Mouse (Mus musculus): ENCODE results near the gene Acvr1b.

The Acvr1b gene

DNA sequence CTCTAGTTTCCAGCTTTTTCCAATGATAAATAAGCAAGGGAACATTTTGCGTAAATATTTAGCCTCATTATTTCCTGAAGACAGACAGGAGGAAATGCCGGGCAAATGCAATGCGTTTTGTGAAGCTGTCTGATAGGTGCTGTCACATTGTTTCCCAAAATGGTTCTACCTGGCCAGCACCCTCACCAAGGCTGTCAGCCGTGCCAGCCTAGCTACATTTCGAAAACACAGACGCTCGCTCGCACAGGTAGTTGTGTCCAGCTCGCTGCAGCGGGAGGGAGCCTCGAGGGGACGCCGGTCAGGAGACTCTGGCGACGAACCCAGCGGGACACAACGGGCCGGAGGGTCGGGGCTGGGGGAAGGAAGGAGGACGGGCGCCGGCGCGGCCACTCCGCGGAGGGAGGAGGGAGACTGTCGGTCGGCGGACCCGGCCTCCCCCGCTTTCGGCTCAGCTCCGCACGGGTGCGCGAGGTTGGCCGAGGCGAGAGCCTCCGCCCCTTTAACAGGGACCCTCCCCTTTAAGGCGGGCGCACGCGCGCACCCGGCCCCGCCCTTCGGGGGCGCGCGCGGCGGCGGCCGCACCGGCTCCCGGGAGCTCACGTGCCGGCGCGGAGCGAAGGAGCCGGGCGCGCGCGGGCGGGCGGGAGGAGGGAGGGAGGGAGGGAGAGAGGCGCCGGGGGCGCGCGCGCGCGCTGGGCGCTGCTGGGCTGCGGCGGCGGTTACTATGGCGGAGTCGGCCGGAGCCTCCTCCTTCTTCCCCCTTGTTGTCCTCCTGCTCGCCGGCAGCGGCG, at the start of gene Acvr1b:
Gene Acvr1b, plus strand, starts transcription at position 647 of the 791 bp plus-strand sequence.
- DNase-seq: peak; percentile 92 to 94

DNA sequence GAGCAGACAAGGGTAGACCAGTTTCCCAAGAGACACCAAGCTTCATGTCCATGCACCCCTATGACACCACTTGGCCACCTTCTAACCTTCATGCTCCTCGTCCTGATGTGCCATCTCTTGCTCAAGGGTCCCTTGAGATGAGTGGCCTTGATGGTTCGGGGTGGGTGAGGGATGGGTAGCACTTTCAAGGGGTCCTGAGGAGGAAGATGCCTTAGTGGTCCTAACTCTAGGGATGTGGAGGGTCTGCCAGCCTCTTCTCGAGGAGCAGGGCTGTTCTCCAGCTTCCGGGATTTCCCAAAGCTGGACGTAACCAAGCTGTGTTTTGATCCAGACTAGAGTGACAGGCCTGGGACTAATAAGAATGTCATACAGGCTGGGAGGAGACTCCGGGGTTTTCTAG, 48.3 kb upstream of the Acvr1b start:
- no peak for DNase-seq

DNA sequence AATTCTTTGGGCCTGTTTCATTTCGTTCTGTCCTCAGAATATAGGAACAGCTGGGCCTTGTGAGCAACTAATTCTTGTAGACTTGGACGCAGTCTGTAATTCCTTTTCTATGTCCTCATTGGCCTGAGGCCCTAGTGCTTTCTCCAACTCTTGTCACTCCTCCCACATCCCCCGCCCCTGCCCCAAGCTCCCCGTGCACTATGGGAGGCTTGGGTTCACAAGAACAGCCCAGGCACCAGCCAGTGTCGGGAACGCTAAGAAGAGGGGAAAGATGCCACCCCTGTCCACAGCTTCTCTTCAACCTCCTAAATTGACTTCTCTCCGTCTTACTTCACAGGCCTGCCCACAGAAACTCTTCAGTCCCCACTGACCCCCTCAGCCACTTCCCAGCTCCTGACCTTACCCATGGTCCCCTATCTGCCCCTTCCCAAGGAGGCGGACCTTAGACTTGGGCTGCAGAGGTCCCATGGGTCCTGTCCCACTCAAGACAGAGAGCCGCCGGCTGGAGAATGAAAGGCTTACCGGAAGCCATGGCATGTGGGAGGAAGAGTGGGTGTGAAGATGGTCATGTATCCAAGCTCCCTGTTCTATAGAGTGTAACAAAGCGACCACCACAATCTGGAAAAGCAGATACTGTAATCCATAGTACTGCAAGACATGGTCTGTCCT, 46.9 kb upstream of the Acvr1b start:
- no peak for DNase-seq

DNA sequence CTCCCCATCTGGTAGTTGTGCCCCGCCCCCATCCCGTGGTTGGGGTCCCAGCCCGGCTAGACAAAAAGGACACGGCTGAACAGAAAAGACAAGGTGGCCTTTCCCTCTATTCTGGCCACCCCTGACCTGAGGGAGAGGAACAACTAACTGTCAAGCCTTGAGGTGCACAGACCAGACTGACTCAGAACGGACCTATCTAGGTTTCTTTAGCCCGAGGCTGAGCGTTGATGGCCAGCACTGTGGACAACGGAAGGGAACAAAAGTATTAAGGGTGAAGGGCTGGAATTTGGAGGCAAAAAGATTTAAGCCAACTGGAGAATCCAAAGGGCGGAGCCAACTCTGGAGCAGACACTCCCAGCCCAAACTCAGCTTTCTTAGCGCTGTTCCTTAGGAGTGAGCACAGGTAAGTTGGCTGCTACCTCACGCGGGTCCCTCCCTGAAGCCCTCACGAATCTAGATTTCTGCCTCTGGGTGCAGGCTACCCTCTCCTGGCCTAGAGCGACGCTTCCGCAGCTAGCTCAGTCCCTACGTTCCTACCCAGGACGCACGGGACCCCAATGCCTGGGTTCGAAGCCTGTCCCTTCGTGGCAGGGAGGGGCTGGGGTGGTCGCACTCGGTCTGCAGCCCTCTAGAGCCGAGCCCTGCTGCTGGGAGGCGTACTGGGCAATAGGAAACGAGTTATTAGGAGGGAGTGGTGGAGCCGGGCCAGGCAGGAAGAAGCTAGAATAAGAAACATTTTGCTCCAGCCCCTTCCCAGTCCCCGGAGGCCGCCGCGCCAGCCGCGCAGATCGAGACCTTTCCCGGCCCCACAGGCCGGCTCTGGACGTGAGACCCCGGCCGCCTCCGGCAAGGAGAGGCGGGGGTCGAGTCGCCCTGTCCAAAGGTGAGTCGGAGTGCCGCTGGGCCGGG, 45.4 kb upstream of the Acvr1b start, which contains the start of gene Acvrl1:
Gene Acvrl1, plus strand, starts transcription at position 342 of the 909 bp plus-strand sequence.
- no peak for DNase-seq

DNA sequence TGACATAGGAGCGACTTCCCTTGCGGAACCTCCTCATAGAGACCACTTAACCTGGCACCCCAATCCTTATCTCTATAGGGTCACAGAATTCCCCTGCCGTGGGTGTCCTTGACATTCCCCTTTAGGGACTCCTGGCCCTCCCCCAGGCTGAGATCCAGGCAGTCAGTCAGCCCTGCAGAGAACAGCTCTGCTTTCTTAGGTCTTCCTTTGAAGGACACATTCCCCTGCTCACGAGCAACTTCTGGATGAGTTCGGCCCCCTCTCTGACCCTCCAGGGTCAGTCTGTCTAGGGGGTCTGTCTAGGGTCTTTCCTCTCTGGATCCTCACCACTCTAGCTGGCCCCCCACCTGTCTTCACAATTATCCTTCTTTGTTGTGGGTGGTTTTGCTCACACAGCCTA, 44.5 kb upstream of the Acvr1b start:
- DNase-seq: no peak

DNA sequence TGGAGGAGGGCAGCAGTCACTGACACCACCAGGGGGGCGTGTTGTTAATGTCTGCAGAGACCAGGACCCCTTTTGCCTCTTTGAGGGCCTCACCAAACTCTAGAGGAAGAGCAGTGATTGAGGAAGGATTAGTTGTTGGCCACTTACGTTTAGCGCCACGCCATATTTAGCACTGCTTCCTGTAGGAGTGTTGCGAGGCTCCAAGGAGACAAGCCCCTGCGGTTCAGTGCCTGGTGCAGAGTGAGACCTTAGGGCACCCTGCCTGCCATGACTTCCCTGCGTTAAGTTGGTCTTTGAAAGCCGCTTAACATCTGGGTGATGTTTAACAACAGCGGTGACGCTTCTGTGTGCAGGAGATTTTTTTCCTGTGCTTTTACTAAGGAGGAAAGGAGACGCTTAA, 42.4 kb upstream of the Acvr1b start:
- no peak for DNase-seq

DNA sequence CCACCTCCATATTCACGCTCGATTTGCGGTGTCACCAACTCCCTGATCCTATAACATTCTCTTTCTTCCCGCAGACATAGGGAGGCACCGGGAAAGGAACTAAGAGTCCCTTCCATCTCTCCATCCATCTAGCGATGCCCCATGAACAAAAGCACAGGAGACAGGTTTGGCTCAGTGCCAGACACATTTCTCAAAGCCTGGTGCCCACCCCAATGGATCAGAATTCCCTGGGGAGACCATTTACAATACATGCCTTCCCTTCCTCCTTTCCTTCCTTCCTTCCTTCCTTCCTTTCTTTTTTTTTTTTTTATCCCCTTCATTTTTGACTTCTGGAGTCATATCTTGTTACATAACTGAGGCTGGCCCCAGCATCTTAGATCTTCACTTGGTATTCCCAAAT, 41.8 kb upstream of the Acvr1b start:
- no peak for DNase-seq

DNA sequence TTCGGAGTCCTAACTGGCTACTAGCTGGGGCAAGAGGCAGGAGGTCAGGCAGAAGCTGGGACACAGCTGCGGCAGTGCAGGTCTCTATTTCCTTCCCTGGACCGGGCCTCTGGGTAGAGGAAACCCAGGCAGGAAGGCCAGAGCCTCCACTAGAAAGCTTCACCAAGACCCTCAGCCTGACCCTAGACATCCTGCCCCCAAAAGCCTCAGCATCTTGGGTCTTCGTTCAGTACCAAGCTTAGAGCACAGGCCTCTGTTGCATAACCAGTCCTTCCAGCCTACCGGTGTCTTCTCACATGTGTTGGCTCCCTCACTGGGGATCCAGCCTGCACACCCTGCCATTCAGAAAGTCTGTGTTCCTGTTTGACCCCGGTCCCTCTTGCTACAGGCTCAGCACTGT, 41.1 kb upstream of the Acvr1b start:
- no peak for DNase-seq

DNA sequence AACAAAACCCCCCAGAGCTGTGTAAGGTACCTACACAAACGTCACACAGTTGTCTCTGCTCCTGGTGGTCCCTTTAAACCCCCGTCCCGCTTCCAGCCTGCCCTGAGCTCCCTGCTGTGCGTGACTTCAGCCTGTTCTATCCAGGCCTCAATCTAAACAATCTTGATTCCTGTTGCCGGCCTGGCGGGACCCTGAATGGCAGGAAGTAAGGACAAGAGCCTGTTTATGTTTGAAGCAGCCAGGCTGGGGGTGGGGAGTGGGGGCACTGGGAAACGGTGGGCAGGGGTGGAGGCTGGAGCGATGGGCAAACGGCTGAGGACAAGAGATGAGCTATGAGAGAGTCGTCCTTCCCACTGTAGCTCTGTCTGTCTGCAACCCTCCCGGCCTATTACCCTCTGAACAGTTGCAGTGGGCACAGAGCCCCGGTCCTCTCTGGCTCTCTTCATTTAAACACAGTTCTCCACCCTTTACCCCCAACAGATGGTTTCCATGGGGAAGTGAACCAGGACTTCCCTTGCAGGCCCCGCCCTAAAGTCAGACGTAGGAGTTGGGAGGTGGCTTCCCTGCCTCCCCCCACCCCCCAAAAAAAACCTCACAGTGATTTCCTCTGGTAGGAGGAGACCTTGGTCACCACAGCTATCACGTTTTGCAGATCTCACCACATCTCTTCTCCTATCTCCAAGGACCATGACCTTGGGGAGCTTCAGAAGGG, 39.7 kb upstream of the Acvr1b start:
- no peak for DNase-seq

DNA sequence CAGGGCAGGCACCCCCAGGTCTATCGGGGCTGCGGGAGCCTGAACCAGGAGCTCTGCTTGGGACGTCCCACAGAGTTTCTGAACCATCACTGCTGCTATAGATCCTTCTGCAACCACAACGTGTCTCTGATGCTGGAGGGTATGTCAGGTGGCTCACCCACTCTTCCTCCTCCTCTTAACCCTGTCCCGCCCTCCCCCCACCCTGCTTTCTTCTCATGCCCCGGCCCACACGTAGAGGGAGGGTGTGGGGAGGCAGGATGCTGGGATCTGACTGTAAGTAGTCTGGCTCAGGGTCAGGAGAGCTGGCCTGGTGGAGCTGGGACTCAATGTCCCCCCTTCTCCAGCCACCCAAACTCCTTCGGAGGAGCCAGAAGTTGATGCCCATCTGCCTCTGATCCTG, 38.5 kb upstream of the Acvr1b start:
- DNase-seq: no peak

DNA sequence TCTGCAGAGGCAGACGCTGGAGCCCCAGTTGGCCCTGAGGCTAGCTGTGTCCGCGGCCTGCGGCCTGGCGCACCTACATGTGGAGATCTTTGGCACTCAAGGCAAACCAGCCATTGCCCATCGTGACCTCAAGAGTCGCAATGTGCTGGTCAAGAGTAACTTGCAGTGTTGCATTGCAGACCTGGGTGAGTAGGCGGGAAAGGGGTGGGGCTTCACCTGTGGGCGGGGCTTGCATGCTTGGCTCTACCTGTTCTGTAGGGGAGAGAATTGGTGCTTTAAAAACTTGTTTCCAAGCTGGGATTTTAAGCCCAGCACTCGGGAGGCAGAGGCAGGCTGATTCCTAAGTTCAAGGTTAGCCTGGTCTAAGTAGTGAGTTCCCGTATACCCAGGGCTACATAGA, 36.4 kb upstream of the Acvr1b start:
- DNase-seq: no peak

DNA sequence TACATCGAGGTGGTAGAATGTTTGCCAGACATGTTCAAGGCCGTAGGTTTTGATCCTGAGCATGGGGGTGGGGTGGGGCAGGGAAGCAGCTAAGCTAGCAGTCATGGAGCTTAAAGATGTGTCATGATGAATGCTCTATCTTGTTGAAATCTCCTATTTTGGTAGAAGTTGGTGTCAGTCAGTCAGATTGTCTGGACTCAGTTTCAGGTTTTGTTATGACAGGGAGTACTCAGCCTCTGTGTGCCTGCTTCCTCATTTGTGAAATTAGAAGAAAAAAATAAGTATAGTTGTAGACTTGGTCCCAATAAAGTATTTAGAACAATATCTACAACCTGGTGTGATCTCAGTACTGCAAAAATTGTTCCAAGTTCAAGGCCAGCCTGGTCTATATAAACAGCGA, 35.2 kb upstream of the Acvr1b start:
- no peak for DNase-seq

DNA sequence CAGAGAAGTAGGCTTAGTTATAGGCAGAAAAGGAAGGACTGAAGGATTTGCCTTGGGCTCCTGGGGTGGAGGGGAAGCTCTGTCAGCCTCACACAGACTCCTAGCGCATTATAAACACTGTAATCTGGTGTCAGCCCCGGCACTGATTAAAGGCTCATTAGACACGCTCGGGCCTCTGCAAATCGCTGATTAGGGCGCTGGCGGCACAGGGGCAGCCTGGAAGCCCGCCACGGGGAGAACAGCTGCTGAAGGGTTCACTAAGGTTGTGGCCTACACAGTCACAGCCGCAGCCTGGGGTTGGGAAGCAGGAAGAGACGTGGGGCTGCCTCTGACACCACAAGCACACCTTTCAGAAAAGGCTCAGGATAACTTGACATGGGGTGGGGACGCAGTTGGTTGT, 34.0 kb upstream of the Acvr1b start:
- no peak for DNase-seq

DNA sequence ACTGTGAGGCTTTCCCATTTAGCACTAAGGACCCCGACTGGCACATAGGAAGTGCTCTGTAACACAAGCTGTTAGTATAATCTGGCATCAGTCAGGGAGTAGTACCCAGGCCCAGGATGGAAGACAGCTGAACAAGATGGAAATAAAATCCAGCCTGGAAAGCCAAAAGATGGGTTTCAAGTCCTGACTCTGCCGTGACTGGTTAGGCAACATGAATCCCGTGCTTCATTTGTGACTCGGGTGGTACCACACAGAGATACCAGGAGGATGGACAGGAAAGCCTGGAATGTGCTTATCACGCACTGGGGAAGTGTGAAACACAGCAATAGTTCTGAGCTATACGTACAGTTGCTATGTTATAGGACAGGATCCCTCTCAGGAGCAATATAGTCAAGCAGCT, 33.3 kb upstream of the Acvr1b start:
- no peak for DNase-seq

DNA sequence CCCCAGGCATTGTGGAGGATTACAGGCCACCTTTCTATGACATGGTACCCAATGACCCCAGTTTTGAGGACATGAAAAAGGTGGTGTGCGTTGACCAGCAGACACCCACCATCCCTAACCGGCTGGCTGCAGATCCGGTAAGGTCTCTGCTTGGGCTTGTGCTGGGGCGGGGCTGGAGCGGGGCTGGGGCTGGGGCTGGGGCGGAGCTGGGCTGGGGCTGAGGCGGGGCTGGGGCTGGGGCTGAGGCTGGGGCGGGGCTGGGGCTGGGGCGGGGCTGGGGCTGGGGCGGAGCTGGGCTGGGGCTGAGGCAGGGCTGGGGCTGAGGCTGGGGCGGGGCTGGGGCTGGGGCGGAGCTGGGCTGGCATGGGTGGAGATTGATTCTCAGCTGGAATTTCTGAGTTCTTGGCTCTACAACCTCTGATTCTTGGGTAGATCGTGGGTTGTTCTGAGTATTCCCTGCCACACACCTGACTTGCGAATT, 32.8 kb upstream of the Acvr1b start:
- no peak for DNase-seq

DNA sequence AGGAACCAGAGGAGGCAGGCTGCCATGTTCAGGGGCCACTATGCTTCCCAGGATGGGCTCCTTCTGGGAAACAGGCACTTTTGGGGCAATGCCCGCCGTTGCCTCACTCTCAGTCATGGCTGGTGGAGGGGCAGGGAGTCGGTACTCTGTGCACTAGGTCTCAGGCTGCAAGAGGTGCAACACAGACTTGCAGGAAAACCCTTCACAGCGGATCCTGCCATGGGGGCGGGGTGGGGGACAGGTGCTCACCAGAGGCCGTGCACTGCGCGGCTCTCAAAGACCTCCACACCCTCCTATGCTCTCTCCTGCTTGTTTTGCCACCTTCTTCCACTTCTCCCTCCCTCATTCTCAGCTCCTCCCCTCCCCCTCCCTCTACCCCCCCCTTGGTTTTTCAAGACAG, 31.2 kb upstream of the Acvr1b start:
- DNase-seq: no peak

DNA sequence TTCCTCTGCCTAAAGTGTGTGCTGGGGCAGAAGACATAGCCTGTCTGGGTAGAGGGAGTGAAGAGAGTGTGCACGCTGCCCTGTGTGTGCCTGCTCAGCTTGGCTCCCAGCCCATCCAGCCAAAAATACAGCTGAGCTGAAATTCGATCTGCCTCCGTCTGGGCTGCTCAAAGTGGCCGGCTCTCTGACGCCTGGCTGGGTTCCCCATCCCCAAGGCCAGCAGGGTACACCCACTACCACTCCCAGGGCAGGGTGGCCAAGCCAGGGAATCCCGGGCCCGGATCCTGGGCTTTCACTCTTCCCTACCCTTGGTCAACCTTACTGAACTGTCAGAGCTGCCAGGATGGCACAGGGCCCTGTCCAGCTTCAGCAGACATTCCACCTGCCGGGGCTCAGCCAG, 30.4 kb upstream of the Acvr1b start:
- peak; percentile 40 to 47 for DNase-seq

DNA sequence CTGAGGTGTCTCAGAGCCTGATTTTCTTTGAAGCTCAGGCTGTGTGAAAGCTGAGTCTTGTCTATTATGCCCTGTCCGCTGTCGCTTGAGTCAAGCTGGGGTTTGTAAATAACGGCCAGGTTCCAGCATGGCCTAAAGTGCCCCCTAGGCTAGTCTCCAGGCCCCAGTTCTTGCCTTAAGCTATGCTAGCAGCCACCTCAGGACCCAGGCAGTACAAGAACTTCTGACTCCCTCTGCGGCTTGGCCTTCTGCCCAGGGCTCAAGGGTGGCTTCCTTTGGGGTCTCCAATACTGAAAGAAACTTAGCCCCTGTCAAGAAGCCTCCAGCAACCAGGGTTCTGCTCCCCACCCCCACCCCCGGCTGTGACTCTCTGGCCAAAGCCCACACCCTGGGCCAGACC, 29.7 kb upstream of the Acvr1b start:
- no peak for DNase-seq

DNA sequence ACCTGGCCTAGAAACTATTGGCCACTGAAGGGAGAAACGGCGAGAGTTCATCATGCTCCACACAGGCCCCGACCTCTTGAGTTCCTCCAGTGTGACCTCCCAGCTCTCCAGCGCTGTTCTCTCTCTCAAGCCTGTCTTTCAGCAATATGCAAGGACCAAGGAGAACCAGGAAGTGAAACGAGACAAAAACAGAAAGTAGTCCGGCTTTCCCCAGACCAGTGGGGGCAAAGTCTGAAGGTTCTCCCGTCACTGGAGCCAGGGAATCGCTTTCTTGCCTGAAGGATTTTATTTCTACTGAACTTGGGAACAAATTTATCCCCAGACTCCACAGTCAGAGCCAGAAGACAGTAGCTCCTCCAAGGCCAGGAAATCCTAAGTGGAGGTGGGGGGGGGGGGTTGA, 29.1 kb upstream of the Acvr1b start:
- DNase-seq: no peak

DNA sequence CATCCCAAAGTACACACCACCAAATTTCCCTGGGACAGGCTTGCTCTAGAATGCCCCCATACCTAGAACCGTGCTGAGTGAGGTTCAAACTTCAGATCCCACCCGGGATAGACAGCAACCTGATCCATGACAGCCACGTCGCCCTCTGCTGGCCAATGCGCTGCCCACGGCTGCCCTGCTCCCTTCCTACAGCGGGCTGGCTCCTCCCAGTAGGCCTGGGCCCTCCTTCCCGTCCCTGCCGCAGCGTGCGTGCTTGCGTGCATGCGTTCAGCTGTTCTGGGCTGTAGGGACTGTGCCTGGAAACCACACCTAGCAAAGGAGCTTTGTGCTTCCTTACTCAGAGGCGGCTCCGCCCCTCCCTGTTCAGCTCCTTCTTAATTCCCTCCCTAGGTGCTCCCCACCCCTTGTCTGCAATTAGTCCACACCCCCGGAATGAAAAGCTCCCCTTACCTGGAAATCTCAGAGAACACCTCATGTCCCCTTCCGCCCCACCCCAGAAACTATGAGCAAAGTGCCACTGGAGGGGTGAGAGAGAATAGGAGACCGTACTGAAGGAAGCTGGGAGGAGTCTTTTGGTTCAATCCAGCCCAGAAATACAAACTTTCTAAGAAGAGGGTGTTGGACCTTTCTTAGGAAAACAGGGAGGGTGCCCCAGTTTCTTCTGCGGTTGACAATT, 28.3 kb upstream of the Acvr1b start:
- DNase-seq: peak; percentile 95 to 98

DNA sequence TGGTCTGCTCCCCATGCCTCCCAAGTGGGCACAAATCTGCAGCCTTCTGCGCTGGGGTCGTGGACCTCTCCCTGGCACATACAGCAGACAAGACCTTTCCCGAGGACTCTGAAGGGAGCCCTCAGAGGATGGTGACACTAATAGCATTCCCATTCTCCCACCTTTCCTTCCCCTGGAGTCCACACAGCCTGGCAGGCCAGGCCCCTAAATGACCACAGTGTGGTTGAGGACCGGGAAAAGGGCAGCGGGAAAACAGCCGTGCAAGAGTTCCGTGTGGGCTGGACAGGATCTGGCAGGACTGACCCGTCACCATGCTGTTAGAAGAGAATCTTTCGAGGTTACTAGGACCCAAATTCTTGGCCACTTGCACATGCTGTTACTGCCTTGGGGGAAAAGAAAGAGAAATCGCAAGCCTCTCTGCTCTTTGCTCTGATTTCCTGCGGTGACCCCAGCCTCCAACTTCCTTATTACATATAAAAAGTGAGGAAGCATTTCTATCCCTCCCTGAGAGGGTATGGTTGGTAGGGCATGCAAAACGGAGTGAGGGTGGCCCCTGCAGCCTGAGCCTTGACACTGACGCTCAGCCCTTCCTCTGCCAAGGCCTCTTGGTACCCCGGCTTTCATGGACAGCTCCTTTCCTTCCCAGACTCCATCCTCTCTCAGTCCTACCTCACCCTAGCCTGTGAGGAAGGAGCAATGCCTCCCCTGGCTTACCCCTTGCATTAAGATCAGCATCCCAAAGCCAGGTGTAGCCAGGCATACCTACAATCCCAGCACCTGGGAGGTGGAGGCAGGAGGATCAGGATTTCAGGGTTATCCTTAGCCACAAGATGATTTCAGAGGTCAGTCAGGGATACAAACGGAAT, 27.5 kb upstream of the Acvr1b start:
- DNase-seq: no peak

All from cerebellum, postnatal 14 days (tissue).